Mouse (Mus musculus): ENCODE measurements around the gene Rrnad1.

- TF ChIP-seq CTCF (IDR thresholded peaks at IDR 0.05; ENCODE audit: control insufficient read depth, insufficient read depth, insufficient read length): no peak
- TF ChIP-seq USF1 (IDR thresholded peaks at IDR 0.05; ENCODE audit: low read depth): no peak
- TF ChIP-seq MAX (IDR thresholded peaks at IDR 0.05): no peak
- TF ChIP-seq MYOD1 (IDR thresholded peaks at IDR 0.05; ENCODE audit: control insufficient read depth, insufficient read length, low read depth): no peak
- TF ChIP-seq MYOG (IDR thresholded peaks at IDR 0.05; ENCODE audit: control insufficient read depth, extremely low read depth, insufficient read length): no peak
Observed at GRCm38 (mm10) chr3:87959371-87959770, 28.9 kb upstream of the Rrnad1 start.
